Mouse (Mus musculus) ovary, postnatal 14 days (tissue): ENCODE measurements around the gene Dgkg.

Experiments
- DNase-seq: peaks from one replicate; pipeline ENCODE4 v3.0.0; 2022; ENCODE audit warnings: low spot score

Dgkg gene

DNA sequence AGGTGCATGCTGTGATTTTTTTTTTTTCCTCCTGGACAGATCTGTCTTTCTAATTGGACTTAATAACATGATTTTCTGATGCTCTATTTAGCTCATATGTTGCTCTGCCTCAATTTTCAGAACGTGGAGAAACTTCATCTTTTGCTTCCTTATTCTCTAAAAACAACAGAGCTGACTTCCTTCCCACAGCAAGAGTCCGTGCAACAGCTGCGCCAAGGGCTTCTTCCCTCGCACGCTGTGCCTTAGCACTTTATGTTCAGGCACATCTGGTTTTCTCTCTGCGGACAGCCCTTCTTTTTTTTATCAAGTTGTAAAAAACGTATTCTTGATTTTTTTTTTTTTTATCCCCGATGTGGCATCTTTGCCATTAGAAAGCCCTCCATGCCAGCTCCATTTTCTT, 111.2 kb downstream of the Dgkg start:
- DNase-seq, result no peak

DNA sequence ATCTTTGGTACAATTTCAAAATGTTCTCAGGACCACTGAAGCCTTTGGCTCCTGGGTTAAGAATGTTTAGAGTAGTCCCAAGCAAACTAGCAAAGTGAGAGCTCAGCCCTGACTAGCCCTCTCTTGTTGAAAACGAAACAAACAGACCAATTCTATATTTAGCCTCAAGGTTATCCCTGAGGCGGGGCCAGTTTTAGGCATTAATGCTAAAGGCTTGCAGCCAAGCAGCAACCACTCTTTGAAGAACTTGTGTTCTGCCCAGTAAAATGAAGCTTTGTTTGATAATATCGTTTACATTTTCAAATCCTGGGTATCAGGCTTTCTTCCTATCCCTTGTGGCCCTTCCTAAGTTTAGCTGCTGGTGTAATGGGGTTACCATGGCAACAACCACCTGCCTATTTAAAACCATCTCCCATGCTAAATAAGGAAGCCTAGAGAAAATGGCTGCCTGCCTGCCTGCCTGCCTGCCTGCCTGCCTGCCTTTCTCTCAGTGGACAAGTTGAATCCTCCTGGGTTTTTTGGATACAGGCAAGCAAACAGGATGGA, 111.9 kb downstream of the Dgkg start:
- DNase-seq, result no peak

DNA sequence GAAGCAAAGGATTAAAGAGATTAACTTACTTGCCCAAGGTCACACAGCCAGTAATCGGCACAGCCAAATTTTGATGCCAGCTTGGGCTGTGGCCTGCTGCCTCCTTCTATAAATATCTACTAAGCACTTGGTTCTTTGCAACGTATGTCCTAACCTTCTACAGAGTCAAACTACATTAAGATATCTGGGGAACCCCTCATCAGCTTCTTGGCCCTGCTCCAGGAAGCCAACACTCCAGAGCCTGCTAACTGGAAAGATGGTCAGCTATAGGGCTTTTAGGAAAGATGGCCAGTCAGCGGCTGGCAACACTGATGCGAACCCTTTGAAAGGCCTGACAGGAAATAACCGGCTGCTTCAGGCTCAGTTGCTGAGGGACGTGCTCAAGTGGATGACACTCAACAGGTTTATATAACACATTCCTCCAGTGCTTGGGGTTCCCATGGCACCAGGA, 114.3 kb downstream of the Dgkg start:
- DNase-seq, result no peak

DNA sequence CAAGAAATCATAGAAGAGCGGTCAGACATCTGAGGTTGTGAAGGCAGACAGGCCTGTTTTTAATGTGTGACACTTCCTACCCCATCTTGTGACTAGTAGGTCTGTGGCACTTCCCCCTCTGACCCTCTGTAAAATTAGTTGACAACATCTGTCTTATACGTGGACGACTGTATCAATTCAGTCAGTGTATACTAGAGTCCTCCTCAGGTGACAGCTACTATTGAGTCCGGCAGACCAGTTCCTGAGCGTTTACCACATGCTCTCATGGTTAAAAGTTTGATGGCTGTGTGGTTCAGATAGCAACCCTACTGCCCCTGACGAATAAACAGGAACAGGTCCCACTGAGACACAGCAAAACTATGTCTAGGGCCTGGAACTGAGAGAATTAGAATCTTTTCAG, 117.7 kb downstream of the Dgkg start:
- no peak for DNase-seq

DNA sequence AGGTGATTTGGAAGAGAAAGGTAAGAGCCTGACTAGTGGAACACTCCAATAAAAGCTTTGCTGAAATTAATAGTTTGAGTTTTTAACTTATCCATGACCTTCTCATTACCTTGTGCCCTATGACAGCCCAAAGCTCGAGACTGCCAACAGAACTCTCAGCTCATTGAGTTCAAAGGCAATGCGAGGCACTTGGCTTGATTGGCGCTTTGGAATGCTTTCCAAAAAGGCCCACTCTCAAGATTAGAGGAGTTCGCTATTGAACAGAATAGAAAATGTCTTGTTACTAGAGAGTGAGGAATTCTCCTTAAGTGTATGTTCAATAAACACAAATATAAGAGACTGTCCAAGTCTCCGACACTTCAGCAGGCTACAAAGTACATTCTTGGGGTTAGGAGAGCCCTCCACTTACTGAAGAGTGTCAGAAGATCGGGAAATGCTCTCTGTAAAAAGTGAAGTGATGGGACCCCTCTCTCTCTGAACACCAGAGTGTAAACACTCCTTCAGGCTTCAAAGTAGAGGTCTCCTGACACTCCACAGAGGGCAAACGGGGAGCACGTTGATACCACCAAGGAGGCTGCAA, 120.3 kb downstream of the Dgkg start:
- DNase-seq, result no peak

DNA sequence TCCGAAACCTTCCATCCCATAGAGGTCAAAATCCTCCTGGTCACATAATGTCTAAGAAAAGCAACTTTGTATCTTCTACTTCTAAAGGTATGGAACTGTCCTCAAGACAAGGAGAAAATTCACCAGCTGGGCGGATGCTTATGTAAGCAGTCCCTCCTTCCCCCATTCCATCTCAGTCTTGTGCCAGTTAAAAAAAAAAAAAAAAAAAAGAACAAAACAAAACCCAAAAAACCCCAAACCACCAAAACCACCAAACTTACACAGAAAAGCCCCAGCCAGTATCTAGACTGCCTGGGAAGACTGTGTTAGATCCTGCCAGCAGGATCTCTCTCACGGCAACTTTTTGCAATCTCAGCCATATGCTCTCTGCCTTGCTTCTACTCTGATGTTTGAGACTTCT, 123.9 kb downstream of the Dgkg start:
- DNase-seq, result no peak

DNA sequence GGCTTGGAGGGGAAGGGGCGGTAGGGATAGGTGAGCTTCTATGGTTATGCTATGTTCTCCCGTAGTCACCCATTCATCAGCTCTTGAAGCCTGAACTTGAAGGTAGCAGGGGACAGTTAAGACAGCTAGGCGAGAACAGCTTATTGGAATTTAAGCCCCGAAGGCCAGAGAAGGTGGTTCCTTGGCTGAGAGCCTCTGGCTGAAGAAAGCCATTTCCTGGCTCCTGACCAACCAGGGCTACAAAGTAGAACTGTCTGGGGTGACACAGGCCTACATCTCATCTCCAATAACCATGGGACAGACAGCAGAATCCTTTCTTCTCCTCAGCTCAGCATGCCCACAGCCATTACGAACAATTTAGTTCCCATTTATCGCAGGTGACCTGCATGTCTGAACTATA, 125.2 kb downstream of the Dgkg start:
- no peak for DNase-seq

DNA sequence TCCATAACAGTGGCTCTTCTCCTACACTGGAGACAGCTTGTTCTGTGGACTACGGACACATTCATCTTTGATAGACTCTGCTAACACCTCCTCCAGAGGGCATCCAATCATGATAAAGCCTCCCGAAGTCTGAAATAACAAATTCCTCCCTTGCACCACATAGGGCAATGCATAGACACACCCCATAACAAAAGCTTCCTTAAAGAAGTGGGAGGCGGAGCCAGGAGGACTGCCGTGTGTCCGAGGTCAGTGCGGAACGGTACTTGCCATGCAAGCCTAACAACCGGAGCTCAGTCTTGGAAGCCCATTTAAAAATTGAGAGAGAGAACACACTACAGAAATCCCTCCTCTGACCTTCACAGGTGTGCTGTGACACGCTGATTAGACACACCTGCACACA, 126.0 kb downstream of the Dgkg start:
- DNase-seq, result no peak

DNA sequence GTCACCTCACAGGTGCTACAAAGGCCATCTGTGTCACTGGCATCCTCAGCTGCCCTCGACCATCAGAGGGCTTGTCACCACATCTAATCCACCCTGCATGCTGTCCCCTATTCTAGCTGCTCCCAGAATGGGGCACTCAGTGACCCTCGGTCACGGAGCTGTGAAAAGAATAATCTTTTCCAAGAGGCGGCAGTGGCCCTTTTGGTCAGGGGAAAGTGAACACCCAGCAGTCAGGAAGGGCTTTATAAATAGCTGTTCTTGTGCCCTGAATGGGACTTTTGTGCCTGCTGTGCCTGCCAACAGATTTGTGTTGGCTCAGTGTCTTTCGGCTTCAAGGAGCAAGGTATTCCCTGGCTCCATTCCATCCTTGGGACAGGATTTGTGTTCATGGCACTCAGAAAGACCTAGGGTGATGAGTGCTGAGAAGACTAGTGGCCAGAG, 129.5 kb downstream of the Dgkg start:
- DNase-seq, result no peak

DNA sequence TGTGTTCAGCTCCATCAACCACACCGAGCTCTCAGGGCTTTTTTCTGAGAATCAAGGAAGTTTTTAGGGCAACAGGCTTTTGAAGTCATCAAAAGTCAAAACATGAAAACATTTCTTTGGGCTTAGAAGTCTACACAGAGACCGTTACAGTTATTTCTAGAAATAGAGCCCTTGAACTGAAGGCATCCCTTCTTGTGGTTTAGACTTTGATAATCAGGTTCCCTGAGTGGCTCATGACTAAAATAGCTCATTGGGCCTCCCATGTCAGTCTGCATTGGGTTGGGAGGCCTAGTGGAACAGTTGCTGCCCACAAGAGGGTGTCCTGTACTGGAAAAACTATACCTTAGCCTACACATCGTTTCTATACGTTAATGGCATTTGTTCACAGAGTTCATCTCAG, 130.6 kb downstream of the Dgkg start:
- no peak for DNase-seq

DNA sequence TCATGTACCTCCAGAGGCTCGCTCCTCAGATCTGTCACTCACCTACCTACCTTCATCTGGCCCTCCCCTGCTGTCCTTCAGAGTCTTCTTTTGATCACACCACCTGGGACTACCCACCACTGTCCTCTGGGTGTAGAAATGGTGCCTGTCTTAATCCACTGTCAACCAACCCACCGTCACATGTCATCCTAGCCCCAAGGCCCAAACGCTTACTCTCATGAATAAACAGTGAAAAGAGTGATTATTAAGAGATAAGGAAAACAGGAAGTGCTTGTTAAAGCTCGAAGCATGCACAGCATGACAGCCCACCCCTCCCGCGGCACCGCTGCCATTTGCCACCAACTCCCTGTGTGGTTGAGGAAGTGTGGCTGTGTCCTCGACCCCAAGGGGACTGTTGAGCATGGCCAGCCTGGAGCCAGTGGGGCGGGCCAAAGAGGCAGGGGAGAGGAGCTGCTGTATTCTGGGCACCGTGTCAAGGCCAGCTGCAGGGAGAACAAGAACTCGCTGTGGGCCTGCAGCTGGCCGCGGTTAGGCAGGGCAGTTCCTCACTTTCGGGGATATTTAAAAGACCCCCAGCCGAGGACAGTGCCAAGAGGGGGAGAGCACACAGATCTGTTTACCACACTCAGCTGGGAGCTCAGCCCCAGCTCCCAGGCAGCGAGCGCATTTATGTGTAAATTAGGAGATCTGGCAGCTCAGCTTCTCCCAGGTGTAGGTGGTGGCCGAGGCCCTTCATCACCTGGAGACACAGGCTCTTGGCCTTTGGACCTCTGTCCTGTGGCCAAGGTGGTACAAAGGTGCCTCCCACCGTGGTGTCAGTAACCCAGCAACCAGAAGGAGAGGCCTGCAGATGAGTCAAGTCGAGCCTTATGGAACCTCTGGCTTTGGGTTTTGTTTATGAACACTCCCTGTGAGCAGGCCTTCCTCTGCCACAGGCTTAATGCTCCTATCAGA, 139.3 kb downstream of the Dgkg start:
- DNase-seq, result peak; percentile 52

DNA sequence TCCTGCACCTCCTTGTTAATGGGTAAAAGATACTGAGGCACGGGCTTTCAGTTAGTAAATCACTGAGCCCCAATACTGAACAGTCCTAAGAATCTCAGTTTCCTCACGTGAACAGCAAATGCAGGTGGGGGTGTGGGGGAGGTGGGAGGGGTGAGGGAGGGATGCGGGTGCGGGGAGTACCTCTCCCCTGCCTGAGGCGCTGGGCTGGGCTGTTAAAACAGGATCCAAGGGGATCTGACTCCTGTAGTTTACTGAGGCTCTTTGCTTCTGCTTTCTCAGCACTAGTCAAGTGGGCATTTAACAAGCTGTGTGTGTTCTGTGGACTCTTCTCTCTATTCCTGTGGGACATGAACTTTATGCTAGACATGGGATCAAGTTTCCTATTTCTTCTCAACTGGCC, 141.5 kb downstream of the Dgkg start:
- no peak for DNase-seq

DNA sequence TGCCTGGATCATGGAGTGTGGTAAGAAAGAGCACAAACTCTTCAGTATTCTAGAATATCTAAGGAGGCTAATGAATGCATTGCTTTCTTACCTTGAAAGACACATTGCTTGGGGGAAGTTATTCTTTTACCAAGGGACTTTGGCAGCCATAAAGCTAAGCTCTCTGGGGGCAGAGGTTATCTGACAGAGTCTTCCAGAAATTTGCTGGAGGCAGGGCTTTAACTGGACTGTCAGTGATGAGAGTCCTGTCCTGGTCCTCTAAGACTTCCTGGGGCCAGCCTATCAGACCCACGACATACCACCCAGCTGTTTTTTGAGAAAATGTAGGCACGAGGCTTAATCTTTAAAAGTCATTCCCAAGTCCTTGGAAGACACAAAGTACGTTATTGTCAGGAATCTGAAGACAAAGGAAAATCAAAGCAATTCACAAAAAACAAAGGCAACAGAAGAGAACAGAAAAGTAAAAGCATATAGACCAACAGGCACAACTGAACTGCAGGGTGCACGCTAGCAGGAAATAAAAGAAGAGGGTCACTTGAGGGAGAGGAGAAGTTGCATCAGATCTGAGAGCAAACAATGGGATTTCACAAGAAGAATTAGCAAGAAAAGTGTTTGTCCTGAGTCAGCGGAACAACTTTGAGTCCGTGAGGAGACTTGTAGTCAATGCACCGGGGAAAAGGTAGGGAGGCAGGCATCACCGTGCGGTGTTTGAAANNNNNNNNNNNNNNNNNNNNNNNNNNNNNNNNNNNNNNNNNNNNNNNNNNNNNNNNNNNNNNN, 146.0 kb downstream of the Dgkg start:
- no peak for DNase-seq

DNA sequence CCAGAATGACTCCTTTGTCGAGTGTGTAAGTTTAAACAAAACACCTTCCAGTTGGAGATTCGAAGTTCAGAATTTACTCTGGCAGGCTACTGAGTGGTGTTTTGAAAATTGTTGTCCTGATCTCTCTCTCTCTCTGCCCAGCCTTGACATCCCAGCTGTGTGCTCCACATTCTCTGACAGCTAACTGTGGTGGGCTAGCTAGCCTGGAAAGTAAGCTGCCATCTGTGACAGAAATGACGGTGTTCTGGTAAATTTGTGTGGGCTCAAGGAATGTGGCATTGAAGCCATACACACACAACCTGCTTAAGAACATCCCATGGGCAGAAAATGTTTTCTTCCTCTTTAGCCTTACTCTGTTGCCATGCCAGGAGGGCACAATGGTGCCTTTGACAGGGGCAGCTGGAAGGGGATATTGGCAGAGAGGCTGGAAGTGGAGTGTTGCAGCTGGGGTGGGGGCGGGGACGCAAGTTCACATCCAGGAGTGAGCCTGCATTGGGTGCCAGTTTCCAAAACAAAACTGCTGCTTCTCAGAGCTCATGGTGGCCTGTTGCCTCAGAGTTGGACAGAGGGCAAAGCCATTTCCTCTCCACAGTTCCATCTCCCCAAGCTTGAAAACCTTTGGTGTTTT, 148.0 kb downstream of the Dgkg start:
- DNase-seq, result no peak

DNA sequence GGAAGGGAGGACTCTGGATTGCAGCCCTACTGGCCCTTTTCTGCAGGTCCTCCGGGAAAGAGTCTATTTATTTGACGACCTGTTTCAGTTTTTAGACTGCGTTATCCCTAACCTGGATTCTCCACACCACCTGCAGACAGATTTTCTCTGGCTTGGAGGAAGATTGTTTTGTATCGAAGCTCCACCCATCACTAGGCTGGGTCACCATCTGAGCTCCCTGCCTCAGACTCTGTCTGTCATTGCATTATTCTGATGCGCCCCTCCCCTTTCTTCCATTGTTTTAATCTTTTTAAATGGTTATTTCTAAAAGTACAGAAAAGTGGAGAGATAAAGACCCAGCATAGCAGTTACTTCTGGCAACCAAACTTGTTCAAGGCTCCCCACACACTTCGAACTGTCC, 151.4 kb downstream of the Dgkg start:
- DNase-seq, result no peak

DNA sequence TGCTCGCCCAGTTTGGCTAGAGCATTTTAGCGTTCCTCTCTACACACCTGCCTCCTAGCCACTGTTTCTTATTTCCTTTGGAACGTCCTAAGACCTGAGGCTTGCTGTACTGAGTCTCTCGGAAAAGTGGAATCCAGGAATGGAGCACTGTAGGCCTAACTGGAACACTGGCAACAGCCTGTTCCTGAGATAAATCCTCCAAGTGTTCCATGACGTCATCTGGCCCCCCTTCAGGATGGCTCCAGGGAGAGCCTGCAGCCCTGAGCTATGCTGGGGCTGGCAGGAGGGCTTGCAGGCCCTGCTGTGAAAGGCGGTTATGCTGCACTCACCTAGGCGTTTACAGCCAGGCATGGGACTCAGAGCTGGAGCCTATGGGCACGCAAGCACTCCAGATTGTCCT, 152.2 kb downstream of the Dgkg start:
- DNase-seq, result no peak

DNA sequence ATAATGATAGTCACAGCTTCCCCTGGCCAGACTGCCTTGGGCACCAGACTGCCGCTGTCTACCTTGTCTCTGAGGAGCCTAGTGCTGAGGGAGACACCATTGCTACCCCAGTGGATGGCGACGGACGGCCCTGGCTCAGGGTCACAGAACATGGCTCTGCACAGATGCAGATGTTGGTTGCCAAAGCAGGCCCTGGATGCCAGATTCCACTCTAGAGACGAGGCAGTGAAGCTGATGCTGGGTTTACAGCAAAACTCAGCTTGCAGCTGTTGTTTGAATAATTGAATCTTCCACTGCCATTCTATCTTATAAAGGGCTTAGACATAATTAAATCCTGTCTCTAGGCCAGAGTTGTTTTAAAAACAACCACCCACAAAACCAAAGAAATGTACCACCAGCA, 153.0 kb downstream of the Dgkg start:
- no peak for DNase-seq

DNA sequence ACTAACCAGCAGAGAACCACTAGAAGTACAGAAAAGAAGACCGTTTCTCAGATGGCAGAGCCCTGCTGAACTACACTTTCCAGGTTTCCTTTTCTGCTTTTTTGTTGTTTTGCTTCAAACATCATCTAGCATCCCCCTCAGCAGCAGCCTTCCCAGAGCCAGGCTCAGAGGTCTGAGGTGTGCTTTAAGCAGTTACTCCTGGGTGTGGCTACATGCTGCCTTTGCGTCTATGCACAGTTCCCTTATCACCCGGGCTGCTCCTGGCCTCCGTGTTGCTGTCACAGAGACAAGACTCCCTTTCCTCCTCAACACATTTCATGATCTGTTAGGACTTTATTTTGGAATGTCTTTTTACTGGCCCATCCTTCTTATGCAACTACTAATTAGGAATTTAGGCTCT, 153.6 kb downstream of the Dgkg start:
- DNase-seq, result no peak

DNA sequence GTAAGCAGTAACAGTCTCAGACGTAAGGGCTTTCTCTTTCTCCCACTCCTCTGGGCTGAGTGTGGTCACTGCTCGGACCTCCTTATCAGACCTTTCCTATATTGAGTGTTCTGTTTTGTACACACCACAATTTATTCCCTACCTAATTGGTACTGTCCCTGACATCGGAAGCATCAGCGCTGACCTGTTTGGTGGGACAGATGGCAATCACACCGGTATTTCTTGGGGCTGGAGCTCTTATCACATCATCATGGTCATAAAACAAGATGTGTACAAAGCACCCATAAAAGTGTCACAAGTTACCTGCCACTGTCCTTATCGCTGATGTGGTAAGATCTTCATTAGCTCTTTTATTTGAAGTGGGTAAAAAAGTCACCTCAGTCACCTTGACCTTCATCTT, 155.2 kb downstream of the Dgkg start:
- DNase-seq, result no peak

DNA sequence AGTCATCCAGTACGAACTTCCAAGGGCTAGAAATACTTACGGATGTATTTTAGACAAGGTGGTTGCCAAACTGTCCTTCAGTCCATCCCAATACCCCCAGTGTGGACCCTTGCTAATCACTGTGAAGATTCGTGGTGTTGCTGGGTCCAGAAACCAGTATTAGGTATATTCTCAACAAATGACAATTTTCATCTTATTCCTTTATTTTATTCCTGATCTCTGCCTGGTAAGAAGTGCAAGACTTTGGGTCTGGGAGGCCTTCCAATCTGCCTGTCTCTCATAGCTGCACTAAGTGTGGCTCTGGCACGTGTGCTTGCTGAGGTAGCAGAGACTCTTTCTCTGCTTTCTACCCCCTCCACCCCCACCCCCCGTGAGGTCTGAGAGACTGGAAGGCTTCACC, 156.5 kb downstream of the Dgkg start:
- no peak for DNase-seq

DNA sequence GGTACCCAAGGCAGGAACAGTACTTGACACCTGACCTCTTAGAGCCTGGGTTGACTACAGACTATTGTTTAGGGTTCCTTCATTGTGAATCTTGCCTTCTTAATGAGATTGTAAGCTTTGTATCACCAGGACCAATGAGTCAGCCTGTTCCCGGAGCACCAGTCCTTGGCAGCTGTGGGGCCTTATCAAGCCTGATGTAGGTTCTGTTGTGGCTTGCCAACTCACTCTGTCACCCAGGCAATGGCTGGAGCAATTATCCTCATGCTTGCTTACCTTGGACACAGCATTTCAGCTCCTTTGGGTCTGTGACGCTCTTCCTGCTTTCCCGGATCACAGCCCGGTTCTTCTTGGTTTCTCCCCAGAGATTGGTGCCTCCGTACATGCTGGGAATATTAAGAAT, 157.1 kb downstream of the Dgkg start:
- DNase-seq, result no peak

DNA sequence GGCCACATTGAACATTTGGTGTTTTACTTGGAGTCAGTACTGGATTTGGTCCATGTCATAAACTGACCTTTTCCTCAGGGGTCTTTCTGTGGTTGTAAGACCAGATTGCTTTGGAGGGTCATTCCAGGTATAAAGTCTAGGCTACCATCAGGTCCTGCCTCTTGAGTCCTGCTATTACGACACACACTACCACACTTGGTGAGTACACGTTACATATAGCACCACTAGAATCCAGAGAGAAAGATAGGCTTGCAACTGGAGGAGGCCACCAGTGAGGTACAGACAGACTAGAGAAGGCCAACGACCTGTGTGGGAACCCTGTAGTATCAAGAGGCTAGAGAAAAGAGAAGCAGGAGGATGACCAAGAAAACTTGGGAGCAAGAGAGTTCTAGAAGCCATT, 157.6 kb downstream of the Dgkg start:
- DNase-seq, result no peak
